Mouse (Mus musculus) layer of hippocampus, postnatal 25 days (tissue): Measurements from ENCODE around the gene Flrt3. TPM values are rescaled to one million over a fixed set of nuclear protein-coding genes. Genes with fewer than 3 reads are reported as not detected.

ENCODE experiments used
- DNase-seq, 2 experiments: peaks; one replicate each; pipeline ENCODE4 v3.0.0; 2022; ENCODE audit warnings: mixed read lengths in 2 of 2, low spot score in 1 of 2; ENCODE audit errors: extremely low spot score in 1 of 2
- total RNA-seq, 2 experiments: library from RNA; stranded (reverse); gene quantifications; 2 replicates each; pipeline ENCODE4 v1.2.3; 2021

Flrt3 gene
- total RNA-seq, 2 experiments from 2014 or later: 35.8 to 39.0 TPM

- DNase-seq: no peak
These were observed 17.3 kb downstream of the Flrt3 start for GRCm38 (mm10) chr2:140653978-140654377.

- no peak for DNase-seq
These were observed 17.8 kb downstream of the Flrt3 start for GRCm38 (mm10) chr2:140653481-140653880.

GRCm38 (mm10) chr2:140621730-140622337, 49.4 kb downstream of the Flrt3 start:
- no peak for DNase-seq

- DNase-seq: no peak
These were observed 55.8 kb downstream of the Flrt3 start for GRCm38 (mm10) chr2:140615451-140615850.
